Mouse (Mus musculus): ENCODE measurements around the gene Ube2z. TPM values are rescaled to one million over a fixed set of nuclear protein-coding genes. Genes with fewer than 3 reads are reported as not detected.

The Ube2z gene
- polyA plus RNA-seq, 1 experiment from 2014 or later: 42.0 TPM

- no peak overlapping the region for H3K9ac ChIP-seq
- peaks cover 96% of the 10 kb centered on the region for H3K36me3 ChIP-seq
- no peaks in the 10 kb centered on the region for H3K27me3 ChIP-seq
- H3K27ac ChIP-seq: no peak overlapping the region
- no peak overlapping the region for H3K4me3 ChIP-seq (replicated peaks)
- H3K4me1 ChIP-seq: no peaks in the 10 kb centered on the region
- 83% methylated on average over 4 of the region's 4 CpGs for WGBS
- no peak overlapping the region for H3K4me2 ChIP-seq
- H3K9me3 ChIP-seq (replicated peaks): no peaks in the 10 kb centered on the region
- no peak for ATAC-seq (replicated peaks; ENCODE audit: low FRiP score)
These were observed 15.2 kb downstream of the Ube2z start for GRCm38 (mm10) chr11:96049939-96050338.

- 77% methylated on average over 4 of the region's 4 CpGs for WGBS
- Histone ChIP-seq H3K27me3 (no peaks in the 10 kb centered on the region), H3K27ac (no peak overlapping the region), H3K4me1 (no peaks in the 10 kb centered on the region), H3K36me3 (peaks cover 93% of the 10 kb centered on the region), H3K9ac (no peak overlapping the region), H3K4me2 (no peak overlapping the region), H3K4me3 (replicated peaks) (no peak overlapping the region), H3K9me3 (replicated peaks) (no peaks in the 10 kb centered on the region)
- ATAC-seq (replicated peaks; ENCODE audit: low FRiP score): no peak
These were observed 17.5 kb downstream of the Ube2z start for GRCm38 (mm10) chr11:96047469-96048373.

DNA sequence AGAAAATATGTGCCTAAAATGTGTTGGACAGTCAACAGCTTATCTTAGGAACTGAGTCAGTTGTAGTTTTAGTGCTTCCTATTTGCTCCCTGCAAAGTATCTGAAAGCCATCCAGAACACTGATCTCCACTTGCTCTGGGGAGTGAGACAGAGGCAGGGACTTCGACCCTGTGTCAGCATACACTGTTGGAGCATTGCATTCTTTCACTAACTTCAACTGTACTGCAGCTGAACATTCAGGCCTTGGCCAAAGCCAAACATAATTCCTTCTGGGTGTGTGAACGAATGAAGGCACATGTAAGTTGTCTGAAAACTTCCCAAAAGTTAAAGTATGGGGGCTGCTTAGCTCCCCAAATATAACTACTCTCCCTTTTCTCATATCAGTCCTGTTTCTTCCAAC is 18.4 kb downstream of the Ube2z start:
- H3K27me3 ChIP-seq: no peaks in the 10 kb centered on the region
- no peak overlapping the region for H3K9ac ChIP-seq
- H3K4me2 ChIP-seq: no peak overlapping the region
- peaks cover 87% of the 10 kb centered on the region for H3K36me3 ChIP-seq
- H3K9me3 ChIP-seq (replicated peaks): no peaks in the 10 kb centered on the region
- ATAC-seq (replicated peaks; ENCODE audit: low FRiP score): no peak
- no peak overlapping the region for H3K4me3 ChIP-seq (replicated peaks)
- 79% methylated on average over 2 of the region's 2 CpGs for WGBS
- no peak overlapping the region for H3K27ac ChIP-seq
- no peaks in the 10 kb centered on the region for H3K4me1 ChIP-seq

GRCm38 (mm10) chr11:96046028-96046427 is 19.2 kb downstream of the Ube2z start:
- H3K4me1 ChIP-seq: no peaks in the 10 kb centered on the region
- WGBS: 83% methylated on average over 8 of the region's 8 CpGs

DNA sequence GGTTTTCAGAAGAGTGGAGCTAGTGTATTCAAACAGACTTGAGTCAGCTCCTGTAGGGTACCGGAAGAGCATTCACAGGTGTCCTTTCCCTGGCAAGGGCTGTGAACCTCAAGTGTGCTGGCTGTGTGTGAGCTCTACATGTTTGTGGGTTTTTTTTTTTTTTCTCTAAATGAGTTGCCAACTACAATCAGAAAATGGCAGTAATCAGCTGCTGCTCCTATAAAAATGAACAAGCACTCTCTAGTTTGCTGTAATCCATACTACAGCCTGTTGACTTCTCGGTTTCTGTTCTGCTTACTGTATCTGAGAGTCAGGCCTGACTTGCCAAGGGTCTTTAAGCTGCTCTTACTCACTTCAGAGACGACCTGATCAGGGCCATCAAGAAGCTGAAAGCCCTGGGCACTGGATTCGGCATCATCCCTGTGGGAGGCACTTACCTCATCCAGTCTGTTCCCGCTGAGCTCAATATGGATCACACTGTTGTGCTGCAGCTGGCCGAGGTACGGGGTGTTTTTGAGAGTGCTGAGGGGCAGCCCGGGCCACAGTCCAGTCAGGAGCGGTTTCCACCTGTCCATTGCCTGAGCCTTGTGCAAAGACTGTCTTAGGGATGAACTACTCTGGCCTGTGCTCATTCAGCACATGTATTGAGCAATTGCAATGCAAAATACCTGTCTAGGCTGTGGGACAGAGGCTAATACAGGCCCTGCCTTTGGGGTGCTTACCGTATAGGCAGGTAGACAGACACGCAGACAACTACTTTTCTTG is 20.2 kb downstream of the Ube2z start:
- Histone ChIP-seq H3K4me3 (replicated peaks) (no peak overlapping the region), H3K27me3 (no peaks in the 10 kb centered on the region), H3K9ac (no peak overlapping the region), H3K36me3 (peaks cover 81% of the 10 kb centered on the region), H3K4me1 (no peaks in the 10 kb centered on the region), H3K4me2 (no peak overlapping the region), H3K27ac (no peak overlapping the region), H3K9me3 (replicated peaks) (no peaks in the 10 kb centered on the region)
- WGBS: 88% methylated on average over 11 of the region's 11 CpGs
- no peak for ATAC-seq (replicated peaks; ENCODE audit: low FRiP score)

More at GRCm38 (mm10) chr11:96046028-96046427, 19.2 kb downstream of the Ube2z start:
- H3K27me3 ChIP-seq: no peaks in the 10 kb centered on the region
- H3K4me2 ChIP-seq: no peak overlapping the region
- H3K9me3 ChIP-seq (replicated peaks): no peaks in the 10 kb centered on the region
- no peak for ATAC-seq (replicated peaks; ENCODE audit: low FRiP score)
- H3K4me3 ChIP-seq (replicated peaks): no peak overlapping the region
- no peak overlapping the region for H3K9ac ChIP-seq
- H3K27ac ChIP-seq: no peak overlapping the region
- H3K36me3 ChIP-seq: peaks cover 84% of the 10 kb centered on the region

- H3K4me1 ChIP-seq: peaks cover 16% of the 10 kb centered on the region
- no peaks in the 10 kb centered on the region for H3K9me3 ChIP-seq (replicated peaks)
- no peak overlapping the region for H3K9ac ChIP-seq
- H3K27me3 ChIP-seq: no peaks in the 10 kb centered on the region
- H3K36me3 ChIP-seq: peaks cover 50% of the 10 kb centered on the region
- no peak for ATAC-seq (replicated peaks; ENCODE audit: low FRiP score)
- no peak overlapping the region for H3K27ac ChIP-seq
- no peak overlapping the region for H3K4me2 ChIP-seq
- WGBS: 89% methylated on average over 1 of the region's 1 CpGs
- no peak overlapping the region for H3K4me3 ChIP-seq (replicated peaks)
These were observed 26.6 kb downstream of the Ube2z start for GRCm38 (mm10) chr11:96038560-96038959.

DNA sequence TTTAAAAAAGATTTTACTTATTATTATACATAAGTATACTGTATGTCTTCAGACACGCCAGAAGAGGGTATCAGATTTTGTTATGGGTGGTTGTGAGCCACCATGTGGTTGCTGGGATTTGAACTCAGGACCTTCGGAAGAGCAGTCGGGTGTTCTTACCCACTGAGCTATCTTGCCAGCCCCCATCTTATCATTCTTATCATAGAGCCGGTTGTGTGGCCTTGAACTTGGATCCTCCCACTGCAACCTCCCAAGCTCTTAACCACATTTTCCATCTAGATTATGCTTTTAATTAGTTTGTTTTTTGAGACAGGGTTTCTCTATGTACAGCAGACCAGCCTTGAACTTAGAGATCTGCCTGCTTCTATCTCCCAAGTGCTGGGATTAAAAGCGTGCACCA is 27.7 kb downstream of the Ube2z start:
- Histone ChIP-seq H3K36me3 (peaks cover 43% of the 10 kb centered on the region), H3K9me3 (replicated peaks) (no peaks in the 10 kb centered on the region), H3K9ac (no peak overlapping the region), H3K4me3 (replicated peaks) (no peak overlapping the region), H3K27me3 (no peaks in the 10 kb centered on the region), H3K4me1 (peaks cover 16% of the 10 kb centered on the region), H3K27ac (no peak overlapping the region), H3K4me2 (no peak overlapping the region)
- no peak for ATAC-seq (replicated peaks; ENCODE audit: low FRiP score)
- 86% methylated on average over 5 of the region's 5 CpGs for WGBS

GRCm38 (mm10) chr11:96035133-96035532 is 30.1 kb downstream of the Ube2z start:
- peak overlapping the region; percentile 51 for H3K9ac ChIP-seq
- WGBS: 8% methylated on average over 6 of the region's 6 CpGs
- H3K4me2 ChIP-seq: peak overlapping the region; percentile 86
- no peaks in the 10 kb centered on the region for H3K9me3 ChIP-seq (replicated peaks)
- H3K27ac ChIP-seq: peak overlapping the region; percentile 72; the same call in 1 of the 2 replicates
- H3K4me3 ChIP-seq (replicated peaks): peak overlapping the region; percentile 64
- ATAC-seq (replicated peaks; ENCODE audit: low FRiP score): no peak
- peaks cover 16% of the 10 kb centered on the region for H3K4me1 ChIP-seq
- peaks cover 28% of the 10 kb centered on the region for H3K36me3 ChIP-seq
- H3K27me3 ChIP-seq: no peaks in the 10 kb centered on the region

GRCm38 (mm10) chr11:96034596-96035052 is 30.6 kb downstream of the Ube2z start, which contains the start of gene Snf8:
Gene Snf8 (plus strand): TSS chr11:96034885.
- Histone ChIP-seq H3K36me3 (peaks cover 28% of the 10 kb centered on the region), H3K4me3 (replicated peaks) (peak within 1 kb of the TSS; percentile 64), H3K4me1 (peaks cover 16% of the 10 kb centered on the region), H3K9me3 (replicated peaks) (no peaks in the 10 kb centered on the region), H3K4me2 (peak within 1 kb of the TSS; percentile 86), H3K9ac (peak within 1 kb of the TSS; percentile 51), H3K27ac (peak within 1 kb of the TSS; percentile 72), H3K27me3 (0 out of 2 replicates have a peak, but pooled peaks cover 3% of the 10 kb centered on the region)
- peak; percentile 74 for ATAC-seq (replicated peaks; ENCODE audit: low FRiP score)
- under 1% methylated on average over 29 of the region's 29 CpGs for WGBS

GRCm38 (mm10) chr11:96034116-96034515 is 31.1 kb downstream of the Ube2z start:
- Histone ChIP-seq H3K36me3 (peaks cover 24% of the 10 kb centered on the region), H3K9me3 (replicated peaks) (no peaks in the 10 kb centered on the region), H3K27me3 (peaks cover 7% of the 10 kb centered on the region; the same call in 1 of the 2 replicates), H3K27ac (peak overlapping the region; percentile 72; the same call in 1 of the 2 replicates), H3K9ac (peak overlapping the region; percentile 51; the same call in 1 of the 2 replicates), H3K4me1 (peaks cover 16% of the 10 kb centered on the region), H3K4me3 (replicated peaks) (peak overlapping the region; percentile 64), H3K4me2 (peak overlapping the region; percentile 86)
- no peak for ATAC-seq (replicated peaks; ENCODE audit: low FRiP score)
- WGBS: 47% methylated on average over 8 of the region's 8 CpGs

DNA sequence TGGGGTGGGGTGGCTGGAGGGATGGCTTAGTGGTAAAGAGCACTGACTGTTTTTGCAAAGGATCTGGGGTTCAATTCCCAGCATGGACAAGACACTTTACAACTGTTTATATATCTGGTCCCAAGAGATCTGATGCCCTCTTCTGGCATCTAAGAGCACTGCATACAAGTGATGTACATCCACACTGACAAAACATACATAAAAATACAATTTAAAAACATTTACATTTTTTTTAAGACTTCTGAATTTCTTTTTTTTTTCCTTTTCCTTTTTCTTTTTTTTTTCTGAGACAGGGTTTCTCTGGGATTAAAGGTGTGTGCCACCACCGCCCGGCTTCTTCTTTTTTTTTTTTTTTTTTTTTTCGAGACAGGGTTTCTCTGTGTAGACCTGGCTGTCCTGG is 31.9 kb downstream of the Ube2z start:
- H3K36me3 ChIP-seq: peaks cover 16% of the 10 kb centered on the region; the same call in 1 of the 2 replicates
- H3K4me2 ChIP-seq: no peak overlapping the region
- no peak overlapping the region for H3K27ac ChIP-seq
- no peak for ATAC-seq (replicated peaks; ENCODE audit: low FRiP score)
- H3K9ac ChIP-seq: no peak overlapping the region
- H3K4me3 ChIP-seq (replicated peaks): no peak overlapping the region
- peaks cover 8% of the 10 kb centered on the region; the same call in 1 of the 2 replicates for H3K27me3 ChIP-seq
- H3K4me1 ChIP-seq: peaks cover 16% of the 10 kb centered on the region
- 93% methylated on average over 3 of the region's 3 CpGs for WGBS
- no peaks in the 10 kb centered on the region for H3K9me3 ChIP-seq (replicated peaks)

DNA sequence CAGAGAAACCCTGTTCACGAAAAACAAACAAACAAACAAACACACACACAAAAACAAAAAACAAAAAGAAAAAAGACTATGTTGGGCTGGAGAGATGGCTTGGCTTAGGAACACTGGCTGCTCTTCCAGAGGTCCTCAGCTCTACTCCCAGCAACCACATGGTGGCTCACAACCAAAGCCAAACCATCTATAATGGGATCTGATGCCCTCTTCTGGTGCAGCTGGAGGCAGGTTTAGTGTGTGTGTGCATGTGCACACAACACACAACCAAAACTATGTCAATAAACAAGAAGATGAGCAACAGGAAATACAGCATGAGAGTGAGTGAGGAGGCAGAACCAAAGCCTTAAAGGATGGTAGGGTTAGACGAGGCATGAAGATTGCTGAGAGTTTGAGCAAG is 33.5 kb downstream of the Ube2z start:
- H3K27ac ChIP-seq: no peak overlapping the region
- no peak overlapping the region for H3K4me2 ChIP-seq
- H3K36me3 ChIP-seq: 0 out of 2 replicates have a peak, but pooled peaks cover 4% of the 10 kb centered on the region
- 81% methylated on average over 2 of the region's 2 CpGs for WGBS
- H3K9me3 ChIP-seq (replicated peaks): no peaks in the 10 kb centered on the region
- H3K4me3 ChIP-seq (replicated peaks): no peak overlapping the region
- H3K27me3 ChIP-seq: peaks cover 9% of the 10 kb centered on the region; the same call in 1 of the 2 replicates
- no peak overlapping the region for H3K9ac ChIP-seq
- peaks cover 16% of the 10 kb centered on the region for H3K4me1 ChIP-seq
- ATAC-seq (replicated peaks; ENCODE audit: low FRiP score): no peak
